Mouse (Mus musculus) lung, postnatal 0 days (tissue): ENCODE results near the gene Fnbp1.

Experiments
- CTCF ChIP-seq: IDR thresholded peaks from 2 replicates; pipeline ENCODE4 v1.5.1; 2016; ENCODE audit warnings: antibody characterized with exemption, mild to moderate bottlenecking
- EP300 ChIP-seq: IDR thresholded peaks from 2 replicates; pipeline ENCODE4 v1.6.1; 2016; ENCODE audit warnings: antibody characterized with exemption, mild to moderate bottlenecking, control low read depth

GRCm38 (mm10) chr2:31133981-31134380, 7.8 kb downstream of the Fnbp1 start:
- TF ChIP-seq EP300 (no peak), CTCF (no peak)
